Mouse (Mus musculus): ENCODE results near the gene Snrpf.

GRCm38 (mm10) chr10:93630310-93630709 lies 40.8 kb upstream of the Snrpf start:
- TF ChIP-seq CTCF (IDR thresholded peaks at IDR 0.05; ENCODE audit: low read depth) (no peak), EP300 (IDR thresholded peaks at IDR 0.05; ENCODE audit: low read depth) (no peak)

Data from liver, postnatal 0 days (tissue).